Mouse (Mus musculus) stomach, postnatal 0 days (tissue): ENCODE results near the gene Wdr5.

Experiments
- CTCF ChIP-seq: IDR thresholded peaks from 2 replicates; pipeline ENCODE4 v1.5.1; 2016; ENCODE audit warnings: antibody characterized with exemption, low read depth, mild to moderate bottlenecking, moderate library complexity
- EP300 ChIP-seq: optimal IDR thresholded peaks from 2 replicates; pipeline ENCODE3; 2016; ENCODE audit warnings: antibody characterized with exemption

DNA sequence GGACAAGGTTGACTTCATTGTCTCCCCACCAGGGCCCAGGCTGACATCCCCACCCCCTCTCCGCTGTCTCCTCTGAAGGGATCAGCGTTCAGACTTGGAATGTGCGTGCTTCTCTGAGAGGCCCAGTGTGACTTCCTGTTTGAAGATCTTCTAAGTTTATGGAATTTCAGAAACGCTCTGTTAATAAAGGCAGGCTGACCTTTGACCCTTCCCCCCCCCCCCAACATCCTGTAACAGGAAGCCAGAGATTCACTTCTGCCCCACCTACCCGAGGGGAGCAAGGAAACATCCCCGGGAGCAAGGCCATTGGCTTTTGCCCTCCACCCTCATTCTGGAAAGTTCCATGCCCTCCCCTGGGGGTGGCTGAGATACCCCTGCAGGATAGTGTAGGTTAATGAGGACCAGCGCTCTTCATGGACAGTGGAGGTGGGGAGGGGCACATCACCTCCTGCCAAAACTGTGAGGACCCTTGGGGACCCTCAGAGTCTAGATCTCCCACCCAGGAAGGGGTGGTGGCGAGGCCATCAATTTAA, 57.4 kb downstream of the Wdr5 start:
- no peak for TF ChIP-seq EP300
- TF ChIP-seq CTCF: no peak
